Mouse (Mus musculus) lung, embryonic 15.5 days (tissue): ENCODE measurements around the gene Usp40. TPM values are rescaled to one million over a fixed set of nuclear protein-coding genes. Genes with fewer than 3 reads are reported as not detected.
A peak's percentile ranks its signal among the peaks of the same experiment; 100 is the strongest.
"Not testable (repeated sequence)": the region's sequence is repeated elsewhere in the genome, so short reads cannot be mapped to it uniquely, and the experiment has no call there.

Experiments used
- ATAC-seq: fragments of 200-750 bp; cut with Nextera tagmentation; 2 replicates; pipeline ENCODE4 v1.8.0; 2017; ENCODE audit warnings: moderate number of reproducible peaks, borderline replicate concordance; ENCODE audit not compliant: low FRiP score, low TSS enrichment; ENCODE audit errors: extremely low read depth
- H3K27ac ChIP-seq: fragments of 300-500 bp; sonication (generic); 2 replicates; pipeline ENCODE4 v1.5.1; 2015; ENCODE audit warnings: moderate library complexity, mild to moderate bottlenecking, inconsistent platforms
- H3K27me3 ChIP-seq: fragments of 300-500 bp; sonication (generic); 2 replicates; pipeline ENCODE4 v1.6.1; 2015; ENCODE audit warnings: inconsistent platforms
- H3K36me3 ChIP-seq: fragments of 300-500 bp; sonication (generic); 2 replicates; pipeline ENCODE4 v1.6.1; 2015; ENCODE audit warnings: inconsistent platforms
- H3K4me1 ChIP-seq: fragments of 300-500 bp; sonication (generic); 2 replicates; pipeline ENCODE4 v1.6.1; 2015; ENCODE audit warnings: inconsistent platforms
- H3K4me2 ChIP-seq: fragments of 300-500 bp; sonication (generic); 2 replicates; pipeline ENCODE4 v1.6.1; 2015; ENCODE audit warnings: inconsistent platforms, mild to moderate bottlenecking, moderate library complexity
- H3K4me3 ChIP-seq: fragments of 300-500 bp; sonication (generic); 2 replicates; pipeline ENCODE4 v1.5.1; 2015; ENCODE audit warnings: mild to moderate bottlenecking, inconsistent platforms
- H3K9ac ChIP-seq: fragments of 300-500 bp; sonication (generic); 2 replicates; pipeline ENCODE4 v1.6.1; 2015; ENCODE audit warnings: inconsistent platforms
- H3K9me3 ChIP-seq: fragments of 300-500 bp; sonication (generic); 2 replicates; pipeline ENCODE4 v1.6.1; 2016; ENCODE audit warnings: inconsistent platforms
- WGBS: fragments of 180-500 bp; shearing (Covaris S2); methylation state at CpG from one replicate; pipeline ENCODE4 v1.1.7; 2015; 5-methylcytosine and 5-hydroxymethylcytosine counted together
- polyA plus RNA-seq: library from polyadenylated mRNA; unstranded; fragments of >200 nt; fragmentation: Nextera tagmentation; extraction: Ambion mirVana; gene quantifications from 2 replicates; pipeline ENCODE4 v1.2.1, GENCODE M21; 2015

The Usp40 gene
- 34.6 and 36.8 TPM in 2 replicates for polyA plus RNA-seq

GRCm38 (mm10) chr1:88008211-88008697 lies at the start of gene Usp40:
Gene Usp40 (minus strand): TSS chr1:88008551.
- ATAC-seq: peak; percentile 96
- under 1% methylated on average over 45 of the region's 45 CpGs for WGBS

GRCm38 (mm10) chr1:88055088-88055487 lies 46.7 kb upstream of the Usp40 start, which contains the start of gene Ugt1a10:
Gene Ugt1a10 (plus strand): TSS chr1:88055388.
- H3K9me3 ChIP-seq: no peaks in the 10 kb centered on the region
- H3K4me3 ChIP-seq: no peak within 1 kb of the TSS
- 79% methylated on average over 1 of the region's 1 CpGs for WGBS
- H3K4me2 ChIP-seq: no peak within 1 kb of the TSS
- no peak within 1 kb of the TSS for H3K9ac ChIP-seq
- H3K4me1 ChIP-seq: no peaks in the 10 kb centered on the region
- ATAC-seq: no peak
- no peaks in the 10 kb centered on the region for H3K36me3 ChIP-seq
- H3K27ac ChIP-seq: no peak within 1 kb of the TSS
- no peaks in the 10 kb centered on the region for H3K27me3 ChIP-seq

More at GRCm38 (mm10) chr1:88008211-88008697, at the start of gene Usp40:
- peak within 1 kb of the TSS; percentile 75 for H3K4me2 ChIP-seq
- H3K4me3 ChIP-seq: peak within 1 kb of the TSS; percentile 67
- no peaks in the 10 kb centered on the region for H3K27me3 ChIP-seq
- peaks cover 8% of the 10 kb centered on the region for H3K4me1 ChIP-seq
- H3K9me3 ChIP-seq: no peaks in the 10 kb centered on the region
- H3K9ac ChIP-seq: peak within 1 kb of the TSS; percentile 79
- H3K27ac ChIP-seq: peak within 1 kb of the TSS; percentile 86
- H3K36me3 ChIP-seq: peaks cover 5% of the 10 kb centered on the region; the same call in 1 of the 2 replicates

GRCm38 (mm10) chr1:88047408-88047807 lies 39.1 kb upstream of the Usp40 start:
- H3K9me3 ChIP-seq, ATAC-seq, H3K27me3 ChIP-seq, H3K36me3 ChIP-seq, H3K9ac ChIP-seq, H3K4me3 ChIP-seq, H3K27ac ChIP-seq, H3K4me1 ChIP-seq, H3K4me2 ChIP-seq: not testable (repeated sequence)
- 87% methylated on average over 2 of the region's 2 CpGs for WGBS

GRCm38 (mm10) chr1:88044832-88045437 lies 36.6 kb upstream of the Usp40 start:
- not testable (repeated sequence) for H3K9me3 ChIP-seq, H3K36me3 ChIP-seq, H3K27me3 ChIP-seq, H3K27ac ChIP-seq, ATAC-seq, H3K4me1 ChIP-seq, H3K4me3 ChIP-seq, H3K9ac ChIP-seq, H3K4me2 ChIP-seq
- 49% methylated on average over 4 of the region's 5 CpGs for WGBS

GRCm38 (mm10) chr1:88043044-88043443 lies 34.7 kb upstream of the Usp40 start:
- not testable (repeated sequence) for H3K27me3 ChIP-seq, H3K36me3 ChIP-seq, H3K4me3 ChIP-seq, ATAC-seq, H3K9ac ChIP-seq, H3K4me2 ChIP-seq, H3K27ac ChIP-seq, H3K4me1 ChIP-seq, H3K9me3 ChIP-seq
- WGBS: 86% methylated on average over 1 of the region's 2 CpGs

DNA sequence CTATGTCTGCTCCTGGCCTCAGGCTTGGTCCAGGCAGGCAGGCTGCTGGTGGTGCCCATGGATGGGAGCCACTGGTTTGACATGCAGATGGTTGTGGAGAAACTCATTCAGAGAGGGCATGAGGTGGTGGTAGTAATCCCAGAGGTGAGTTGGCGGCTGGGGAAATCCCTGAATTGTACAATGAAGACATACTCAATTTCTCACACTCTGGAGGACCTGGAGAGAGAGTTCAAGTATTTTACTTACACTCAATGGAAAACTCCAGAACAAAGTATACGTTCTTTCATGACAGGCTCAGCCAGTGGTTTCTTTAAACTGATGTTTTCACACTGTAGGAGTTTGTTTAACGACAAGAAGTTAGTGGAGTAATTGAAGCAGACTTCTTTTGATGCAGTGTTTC lies 16.9 kb upstream of the Usp40 start:
- H3K9me3 ChIP-seq, H3K4me3 ChIP-seq, H3K27me3 ChIP-seq, H3K36me3 ChIP-seq, H3K4me2 ChIP-seq, H3K4me1 ChIP-seq, ATAC-seq, H3K27ac ChIP-seq, H3K9ac ChIP-seq: not testable (repeated sequence)
- 39% methylated on average over 3 of the region's 3 CpGs for WGBS

DNA sequence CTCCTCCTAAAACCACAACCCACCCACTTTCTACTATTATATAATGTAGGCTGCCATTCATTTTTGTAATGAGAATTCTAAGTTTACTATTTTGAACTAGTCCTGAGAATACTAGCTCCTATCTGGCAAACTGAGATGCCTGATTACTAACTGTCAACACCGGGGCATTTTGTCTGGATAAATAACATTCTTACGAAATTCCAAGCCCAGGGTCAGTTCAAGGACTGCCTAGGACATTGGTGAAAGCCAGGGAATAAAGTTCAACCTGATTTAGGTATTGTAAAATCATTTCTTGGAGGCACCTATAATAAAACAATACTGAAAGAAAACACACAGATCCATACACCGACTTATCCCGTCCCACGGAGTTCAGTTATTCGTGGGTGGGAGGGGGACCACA lies 7.0 kb upstream of the Usp40 start:
- Histone ChIP-seq H3K4me3 (no peak overlapping the region), H3K4me1 (no peaks in the 10 kb centered on the region), H3K27ac (no peak overlapping the region), H3K36me3 (no peaks in the 10 kb centered on the region), H3K4me2 (no peak overlapping the region), H3K27me3 (no peaks in the 10 kb centered on the region), H3K9ac (no peak overlapping the region), H3K9me3 (no peaks in the 10 kb centered on the region; the same call in 1 of the 2 replicates)
- no peak for ATAC-seq
- 84% methylated on average over 6 of the region's 6 CpGs for WGBS

GRCm38 (mm10) chr1:88014671-88015070 lies 6.3 kb upstream of the Usp40 start:
- Histone ChIP-seq H3K4me2 (no peak overlapping the region), H3K27ac (no peak overlapping the region), H3K4me1 (no peaks in the 10 kb centered on the region), H3K9ac (no peak overlapping the region), H3K27me3 (no peaks in the 10 kb centered on the region), H3K9me3 (no peaks in the 10 kb centered on the region; the same call in 1 of the 2 replicates), H3K4me3 (no peak overlapping the region), H3K36me3 (no peaks in the 10 kb centered on the region)
- no peak for ATAC-seq
- WGBS: 93% methylated on average over 4 of the region's 4 CpGs

DNA sequence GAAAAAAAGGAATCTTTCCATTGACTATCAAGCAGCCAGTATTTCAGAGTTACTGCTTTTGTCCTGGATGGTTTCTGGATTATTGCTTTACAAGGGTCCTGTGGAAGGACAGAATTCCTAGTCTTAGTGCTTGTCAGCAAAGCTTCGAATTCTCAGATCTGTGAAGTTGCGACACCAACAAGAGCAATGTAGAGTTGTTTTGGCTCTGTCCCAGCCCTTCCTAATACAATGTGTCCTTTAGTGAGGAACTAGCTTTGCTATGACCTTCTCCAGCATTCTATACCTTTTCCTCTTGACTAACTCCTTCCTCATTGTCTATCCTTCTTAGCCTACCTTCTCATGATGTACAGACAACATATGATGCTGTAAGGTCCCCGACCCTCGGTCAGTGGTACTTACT lies 5.8 kb upstream of the Usp40 start:
- Histone ChIP-seq H3K4me3 (no peak overlapping the region), H3K9ac (no peak overlapping the region), H3K36me3 (no peaks in the 10 kb centered on the region), H3K27me3 (no peaks in the 10 kb centered on the region), H3K9me3 (no peaks in the 10 kb centered on the region; the same call in 1 of the 2 replicates), H3K4me2 (no peak overlapping the region), H3K4me1 (no peaks in the 10 kb centered on the region), H3K27ac (no peak overlapping the region)
- WGBS: 90% methylated on average over 4 of the region's 4 CpGs
- no peak for ATAC-seq

DNA sequence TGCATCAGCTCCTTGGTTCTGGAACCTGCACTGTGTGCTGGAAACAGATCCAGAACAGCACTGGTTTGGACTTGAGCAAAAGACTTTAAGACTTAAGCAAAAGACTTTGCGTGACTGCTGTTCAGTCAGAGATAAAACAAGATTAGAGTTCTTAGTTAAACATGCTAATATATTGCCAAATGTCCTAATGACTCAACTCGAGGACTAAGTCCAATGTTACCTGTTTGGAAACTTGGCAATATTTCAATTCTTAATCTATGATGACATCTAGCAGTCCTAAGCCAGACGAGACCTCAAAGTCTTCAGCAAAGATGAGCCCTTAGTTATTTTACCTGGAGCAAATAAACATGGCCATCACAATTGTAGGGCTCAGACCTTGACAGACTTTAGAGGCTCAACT lies 5.4 kb upstream of the Usp40 start:
- WGBS: 64% methylated on average over 3 of the region's 3 CpGs
- no peak overlapping the region for H3K4me2 ChIP-seq

GRCm38 (mm10) chr1:88009521-88009920 lies 1.2 kb upstream of the Usp40 start:
- ATAC-seq: no peak
- peaks cover 8% of the 10 kb centered on the region for H3K4me1 ChIP-seq
- no peak overlapping the region for H3K9ac ChIP-seq
- no peak overlapping the region for H3K4me3 ChIP-seq
- H3K27ac ChIP-seq: no peak overlapping the region
- WGBS: 74% methylated on average over 3 of the region's 3 CpGs
- H3K36me3 ChIP-seq: no peaks in the 10 kb centered on the region; the same call in 1 of the 2 replicates
- no peaks in the 10 kb centered on the region for H3K9me3 ChIP-seq
- no peaks in the 10 kb centered on the region for H3K27me3 ChIP-seq
- no peak overlapping the region for H3K4me2 ChIP-seq

More for the DNA sequence above, 5.4 kb upstream of the Usp40 start:
- H3K27ac ChIP-seq: no peak overlapping the region
- no peaks in the 10 kb centered on the region for H3K36me3 ChIP-seq
- ATAC-seq: no peak
- no peak overlapping the region for H3K9ac ChIP-seq
- no peaks in the 10 kb centered on the region for H3K27me3 ChIP-seq
- peaks cover 2% of the 10 kb centered on the region; the same call in 1 of the 2 replicates for H3K4me1 ChIP-seq
- no peaks in the 10 kb centered on the region; the same call in 1 of the 2 replicates for H3K9me3 ChIP-seq
- H3K4me3 ChIP-seq: no peak overlapping the region

DNA sequence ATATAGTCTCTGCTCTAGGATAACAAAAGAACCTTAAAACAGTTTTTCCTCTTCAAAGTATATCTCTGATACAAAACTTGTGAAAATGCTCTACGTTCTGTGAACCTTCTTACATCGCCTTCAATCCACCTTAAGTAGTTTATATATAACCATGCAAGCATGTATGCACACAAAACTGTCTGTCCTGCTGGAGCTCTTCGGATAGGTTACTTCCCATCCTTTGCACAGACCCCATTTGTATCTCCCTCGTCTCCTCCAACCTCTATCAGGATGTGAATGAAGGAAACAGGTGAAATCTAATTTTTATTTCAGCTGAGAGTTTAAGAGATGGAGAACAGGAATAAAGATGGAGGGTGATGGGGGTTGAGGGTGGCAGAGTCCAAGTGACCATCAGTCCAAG lies 384 bp upstream of the Usp40 start:
- WGBS: 36% methylated on average over 4 of the region's 4 CpGs
- ATAC-seq: no peak

More for the DNA sequence above, 384 bp upstream of the Usp40 start:
- Histone ChIP-seq H3K36me3 (peaks cover 3% of the 10 kb centered on the region; the same call in 1 of the 2 replicates), H3K4me1 (peaks cover 8% of the 10 kb centered on the region), H3K4me2 (peak overlapping the region; percentile 75), H3K27ac (peak overlapping the region; percentile 86; the same call in 1 of the 2 replicates), H3K27me3 (no peaks in the 10 kb centered on the region), H3K9me3 (no peaks in the 10 kb centered on the region), H3K4me3 (peak overlapping the region; percentile 67), H3K9ac (peak overlapping the region; percentile 79)
